Mouse (Mus musculus): ENCODE data around the gene Tnfrsf21. TPM values are rescaled to one million over a fixed set of nuclear protein-coding genes. Genes with fewer than 3 reads are reported as not detected.

The Tnfrsf21 gene
- polyA plus RNA-seq, 1 experiment from 2014 or later = 11.4 TPM

DNA sequence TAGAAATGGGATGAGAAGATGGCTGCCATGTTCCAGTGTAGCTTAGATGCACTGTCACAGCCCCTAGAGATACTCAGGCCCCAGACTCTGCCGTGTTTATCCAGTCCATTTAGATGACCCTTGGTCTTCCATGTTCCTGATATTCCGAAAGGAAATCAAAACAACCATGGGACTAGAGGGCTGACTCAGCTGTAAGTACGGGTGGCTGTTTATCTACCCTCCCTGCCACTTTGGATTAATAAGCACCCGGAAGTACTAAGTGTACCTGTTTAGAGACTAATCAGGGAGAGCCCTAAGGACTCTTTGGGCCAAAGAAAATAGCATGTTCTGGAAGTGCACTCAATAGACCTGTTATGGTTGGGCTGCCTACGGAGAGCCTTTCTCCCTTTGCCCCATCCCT lies 64.9 kb downstream of the Tnfrsf21 start:
- no peak for ATAC-seq (replicated peaks; ENCODE audit: extremely low read depth, insufficient read depth, low FRiP score)
- H3K27ac ChIP-seq (ENCODE audit: low read length) = no peak overlapping the region
- H3K4me2 ChIP-seq (ENCODE audit: low read depth, low read length) = no peak overlapping the region
- H3K27me3 ChIP-seq (ENCODE audit: control insufficient read depth, insufficient read depth, low read length) = no peaks in the 10 kb centered on the region
- H3K4me3 ChIP-seq (ENCODE audit: low read length) = no peak overlapping the region
- peaks cover 4% of the 10 kb centered on the region for H3K4me1 ChIP-seq (ENCODE audit: control insufficient read depth, insufficient read depth, low read length)
- H3K9me3 ChIP-seq (replicated peaks; ENCODE audit: control insufficient read depth, low read length) = no peaks in the 10 kb centered on the region
- no peak overlapping the region for H3K9ac ChIP-seq (ENCODE audit: low read length)
- no peaks in the 10 kb centered on the region for H3K36me3 ChIP-seq (ENCODE audit: control insufficient read depth, insufficient read depth)
- WGBS = 66% methylated on average over 5 of the region's 5 CpGs

DNA sequence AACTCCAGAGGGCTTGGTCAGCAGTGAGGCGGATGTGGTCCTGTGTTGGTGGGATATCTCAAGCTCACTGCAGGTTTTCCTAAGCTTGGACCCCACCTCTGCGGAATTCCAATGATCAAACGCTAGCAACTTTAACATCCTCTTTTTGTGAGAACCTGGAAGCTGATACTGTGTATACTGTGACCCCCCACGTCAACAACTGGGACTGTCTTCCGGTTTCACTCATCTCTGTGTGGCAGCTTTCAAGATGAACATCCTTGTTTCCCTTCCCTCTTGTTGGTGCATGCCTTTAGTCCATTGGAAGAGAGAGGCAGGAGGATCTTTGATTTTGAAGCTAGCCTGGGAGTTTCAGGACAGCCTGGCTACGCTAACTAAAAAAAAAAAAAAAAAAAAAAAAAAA lies 73.1 kb downstream of the Tnfrsf21 start:
- WGBS = 77% methylated on average over 6 of the region's 6 CpGs
- Histone ChIP-seq H3K4me2 (ENCODE audit: low read depth, low read length) (no peak overlapping the region), H3K9ac (ENCODE audit: low read length) (no peak overlapping the region), H3K27ac (ENCODE audit: low read length) (no peak overlapping the region), H3K27me3 (ENCODE audit: control insufficient read depth, insufficient read depth, low read length) (no peaks in the 10 kb centered on the region), H3K4me1 (ENCODE audit: control insufficient read depth, insufficient read depth, low read length) (peaks cover 2% of the 10 kb centered on the region; the same call in 1 of the 2 replicates), H3K4me3 (ENCODE audit: low read length) (no peak overlapping the region), H3K9me3 (replicated peaks; ENCODE audit: control insufficient read depth, low read length) (no peaks in the 10 kb centered on the region), H3K36me3 (ENCODE audit: control insufficient read depth, insufficient read depth) (no peaks in the 10 kb centered on the region)
- ATAC-seq (replicated peaks; ENCODE audit: extremely low read depth, insufficient read depth, low FRiP score) = no peak

DNA sequence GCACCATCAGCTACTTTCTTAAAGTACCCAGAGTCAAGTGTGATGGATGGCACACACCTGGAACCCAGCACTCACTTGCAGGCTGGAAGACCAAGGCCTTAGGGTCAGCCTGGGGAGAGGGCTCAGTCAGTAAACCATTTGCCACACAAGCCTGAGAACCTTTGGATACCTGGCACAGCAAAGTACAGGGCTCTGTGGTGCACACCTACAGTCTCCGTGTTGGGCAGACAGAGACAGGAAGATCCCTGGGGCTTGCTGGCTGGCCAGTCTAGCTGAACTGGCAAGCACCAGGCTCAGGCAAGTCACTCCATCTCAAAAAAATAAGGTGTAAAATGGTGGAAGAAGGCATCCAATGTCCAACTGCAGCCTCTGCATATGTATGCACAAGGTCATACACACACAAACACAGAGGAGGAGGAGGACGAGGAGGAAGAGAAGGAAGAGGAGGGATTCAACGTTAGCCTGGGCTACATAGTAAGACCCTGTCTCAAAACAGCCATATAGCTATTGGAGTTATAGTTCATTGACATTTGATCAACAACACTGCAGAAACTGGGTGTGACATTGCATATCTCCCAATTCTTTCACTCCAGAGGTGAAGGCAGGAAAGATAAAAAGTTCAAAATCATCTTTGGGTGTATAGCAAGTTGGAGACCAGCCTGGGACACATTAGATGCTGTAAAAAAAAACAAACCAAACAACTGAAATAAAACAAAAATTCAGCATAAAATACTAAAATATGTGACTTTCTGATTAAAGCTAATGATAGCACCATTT lies 74.8 kb downstream of the Tnfrsf21 start:
- no peak for ATAC-seq (replicated peaks; ENCODE audit: extremely low read depth, insufficient read depth, low FRiP score)
- H3K9me3 ChIP-seq (replicated peaks; ENCODE audit: control insufficient read depth, low read length) = no peaks in the 10 kb centered on the region
- H3K4me2 ChIP-seq (ENCODE audit: low read depth, low read length) = no peak overlapping the region
- H3K4me1 ChIP-seq (ENCODE audit: control insufficient read depth, insufficient read depth, low read length) = peaks cover 2% of the 10 kb centered on the region; the same call in 1 of the 2 replicates
- no peaks in the 10 kb centered on the region for H3K36me3 ChIP-seq (ENCODE audit: control insufficient read depth, insufficient read depth)
- H3K27me3 ChIP-seq (ENCODE audit: control insufficient read depth, insufficient read depth, low read length) = no peaks in the 10 kb centered on the region
- no peak overlapping the region for H3K27ac ChIP-seq (ENCODE audit: low read length)
- no peak overlapping the region for H3K4me3 ChIP-seq (ENCODE audit: low read length)
- H3K9ac ChIP-seq (ENCODE audit: low read length) = no peak overlapping the region
- WGBS = 90% methylated on average over 3 of the region's 3 CpGs

DNA sequence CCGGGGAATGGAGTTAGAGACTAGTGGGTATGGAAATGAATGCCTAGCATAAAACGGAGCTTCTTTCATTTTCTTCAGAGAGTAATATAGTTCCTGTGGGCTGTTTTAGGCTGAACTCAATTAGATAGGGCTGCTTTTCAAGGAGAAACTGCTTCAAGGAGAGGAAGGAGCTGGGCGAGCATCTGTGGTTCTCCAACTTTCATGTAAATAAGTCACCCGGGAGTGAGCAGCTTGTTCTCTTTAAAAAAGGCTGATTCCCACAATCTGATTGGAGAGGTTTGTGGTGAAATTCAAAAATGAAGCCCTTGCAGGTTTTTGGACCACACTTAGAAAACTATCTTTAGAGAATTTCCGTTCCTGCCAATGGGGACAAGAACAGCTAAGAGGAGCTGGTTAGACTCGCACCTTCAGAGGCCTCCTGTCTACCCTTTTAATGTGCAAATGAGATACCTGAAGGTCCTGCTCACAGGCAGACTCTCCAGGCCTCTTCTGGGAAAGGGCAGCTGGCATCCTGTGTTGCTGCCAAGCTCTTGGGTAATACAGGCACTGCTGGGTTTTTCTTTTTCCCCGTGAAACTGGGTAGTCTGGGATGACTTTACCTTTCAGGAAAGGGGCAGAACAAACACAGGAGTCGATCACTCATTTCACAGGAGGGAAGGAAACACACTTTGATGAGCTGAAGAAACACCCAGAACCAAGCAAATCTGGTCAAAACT lies 76.1 kb downstream of the Tnfrsf21 start:
- no peak overlapping the region for H3K9ac ChIP-seq (ENCODE audit: low read length)
- no peak for ATAC-seq (replicated peaks; ENCODE audit: extremely low read depth, insufficient read depth, low FRiP score)
- peaks cover 2% of the 10 kb centered on the region; the same call in 1 of the 2 replicates for H3K4me1 ChIP-seq (ENCODE audit: control insufficient read depth, insufficient read depth, low read length)
- H3K27ac ChIP-seq (ENCODE audit: low read length) = no peak overlapping the region
- H3K4me2 ChIP-seq (ENCODE audit: low read depth, low read length) = no peak overlapping the region
- H3K4me3 ChIP-seq (ENCODE audit: low read length) = no peak overlapping the region
- H3K27me3 ChIP-seq (ENCODE audit: control insufficient read depth, insufficient read depth, low read length) = no peaks in the 10 kb centered on the region
- H3K36me3 ChIP-seq (ENCODE audit: control insufficient read depth, insufficient read depth) = no peaks in the 10 kb centered on the region
- WGBS = 40% methylated on average over 8 of the region's 8 CpGs
- H3K9me3 ChIP-seq (replicated peaks; ENCODE audit: control insufficient read depth, low read length) = no peaks in the 10 kb centered on the region

DNA sequence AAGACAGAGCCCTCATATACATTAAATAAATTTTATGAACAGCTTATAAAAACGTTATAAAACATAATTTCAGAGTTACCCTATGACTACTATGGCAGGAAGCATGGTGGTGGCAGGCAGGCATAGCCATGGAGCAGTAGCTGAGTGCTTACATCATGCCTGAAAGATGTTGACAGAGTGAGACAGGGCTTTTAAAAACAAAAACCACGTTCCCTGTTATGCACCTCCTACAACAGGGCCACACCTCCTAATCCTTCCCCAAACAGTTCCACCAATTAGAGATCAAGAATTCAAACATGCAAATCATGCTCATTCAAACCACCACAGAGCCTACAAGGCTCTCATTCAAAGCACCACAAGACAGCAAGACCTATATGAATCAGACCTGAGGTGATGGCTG lies 77.9 kb downstream of the Tnfrsf21 start:
- no peak for ATAC-seq (replicated peaks; ENCODE audit: extremely low read depth, insufficient read depth, low FRiP score)

DNA sequence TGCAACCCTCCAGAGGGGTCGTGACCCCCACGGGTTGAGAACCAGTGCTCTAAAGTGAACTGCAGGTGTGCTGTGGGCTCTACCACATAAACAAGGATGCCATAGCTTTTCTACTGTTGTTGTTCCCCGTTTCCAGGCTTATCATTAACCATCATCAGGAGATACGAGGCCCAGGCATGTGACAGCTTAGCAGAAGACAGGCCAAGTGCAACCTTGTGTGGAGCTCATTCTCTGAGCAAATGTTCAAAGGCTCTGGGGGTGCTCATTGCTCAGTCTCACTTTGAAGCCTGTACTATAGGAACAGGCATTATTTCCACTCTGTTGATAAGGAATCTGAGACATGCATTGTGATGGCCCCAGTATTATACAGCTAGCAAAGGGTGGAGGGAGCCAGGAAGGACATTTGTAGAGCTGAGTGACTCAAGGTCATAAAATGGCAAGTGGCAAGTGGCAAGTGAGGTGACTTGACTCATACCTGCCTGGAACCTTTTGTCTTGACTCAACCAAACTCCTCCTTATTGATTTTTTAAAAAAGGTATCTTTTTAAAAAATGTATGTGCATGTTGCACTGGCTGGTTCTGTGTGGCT lies 80.8 kb downstream of the Tnfrsf21 start:
- no peaks in the 10 kb centered on the region for H3K36me3 ChIP-seq (ENCODE audit: control insufficient read depth, insufficient read depth)
- no peak overlapping the region for H3K4me3 ChIP-seq (ENCODE audit: low read length)
- no peak overlapping the region for H3K4me2 ChIP-seq (ENCODE audit: low read depth, low read length)
- ATAC-seq (replicated peaks; ENCODE audit: extremely low read depth, insufficient read depth, low FRiP score) = no peak
- no peaks in the 10 kb centered on the region for H3K9me3 ChIP-seq (replicated peaks; ENCODE audit: control insufficient read depth, low read length)
- H3K4me1 ChIP-seq (ENCODE audit: control insufficient read depth, insufficient read depth, low read length) = no peaks in the 10 kb centered on the region
- H3K27me3 ChIP-seq (ENCODE audit: control insufficient read depth, insufficient read depth, low read length) = no peaks in the 10 kb centered on the region
- H3K9ac ChIP-seq (ENCODE audit: low read length) = no peak overlapping the region
- 59% methylated on average over 4 of the region's 4 CpGs for WGBS
- H3K27ac ChIP-seq (ENCODE audit: low read length) = no peak overlapping the region

More for the DNA sequence above, 77.9 kb downstream of the Tnfrsf21 start:
- Histone ChIP-seq H3K4me3 (ENCODE audit: low read length) (no peak overlapping the region), H3K27me3 (ENCODE audit: control insufficient read depth, insufficient read depth, low read length) (no peaks in the 10 kb centered on the region), H3K9ac (ENCODE audit: low read length) (no peak overlapping the region), H3K36me3 (ENCODE audit: control insufficient read depth, insufficient read depth) (no peaks in the 10 kb centered on the region), H3K9me3 (replicated peaks; ENCODE audit: control insufficient read depth, low read length) (no peaks in the 10 kb centered on the region), H3K27ac (ENCODE audit: low read length) (no peak overlapping the region), H3K4me1 (ENCODE audit: control insufficient read depth, insufficient read depth, low read length) (peaks cover 2% of the 10 kb centered on the region; the same call in 1 of the 2 replicates), H3K4me2 (ENCODE audit: low read depth, low read length) (no peak overlapping the region)
- 31% methylated on average over 2 of the region's 2 CpGs for WGBS

DNA sequence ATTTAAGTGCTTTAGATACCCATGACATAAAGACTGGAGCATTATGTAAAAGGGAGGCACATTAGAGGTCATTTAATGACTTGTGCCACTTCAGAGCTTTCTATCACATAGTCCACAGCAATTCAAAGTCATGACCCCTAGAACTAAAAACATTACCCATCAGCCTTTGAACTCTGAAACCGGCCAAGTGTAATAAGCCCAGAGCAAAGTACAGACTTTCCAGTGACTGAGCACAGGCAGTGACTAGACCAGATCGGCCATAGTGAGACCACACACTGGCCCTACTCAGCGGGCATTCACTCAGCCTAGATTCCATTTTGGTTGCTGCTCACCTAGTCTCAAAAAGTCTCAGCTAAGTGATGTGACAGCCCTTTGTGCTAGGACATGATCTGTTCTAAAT lies 89.8 kb downstream of the Tnfrsf21 start:
- no peak for ATAC-seq (replicated peaks; ENCODE audit: extremely low read depth, insufficient read depth, low FRiP score)
- Histone ChIP-seq H3K4me2 (ENCODE audit: low read depth, low read length) (no peak overlapping the region), H3K4me3 (ENCODE audit: low read length) (no peak overlapping the region), H3K9me3 (replicated peaks; ENCODE audit: control insufficient read depth, low read length) (no peaks in the 10 kb centered on the region), H3K9ac (ENCODE audit: low read length) (no peak overlapping the region), H3K4me1 (ENCODE audit: control insufficient read depth, insufficient read depth, low read length) (no peaks in the 10 kb centered on the region), H3K27me3 (ENCODE audit: control insufficient read depth, insufficient read depth, low read length) (no peaks in the 10 kb centered on the region), H3K27ac (ENCODE audit: low read length) (no peak overlapping the region), H3K36me3 (ENCODE audit: control insufficient read depth, insufficient read depth) (no peaks in the 10 kb centered on the region)
- 85% methylated on average over 3 of the region's 3 CpGs for WGBS

DNA sequence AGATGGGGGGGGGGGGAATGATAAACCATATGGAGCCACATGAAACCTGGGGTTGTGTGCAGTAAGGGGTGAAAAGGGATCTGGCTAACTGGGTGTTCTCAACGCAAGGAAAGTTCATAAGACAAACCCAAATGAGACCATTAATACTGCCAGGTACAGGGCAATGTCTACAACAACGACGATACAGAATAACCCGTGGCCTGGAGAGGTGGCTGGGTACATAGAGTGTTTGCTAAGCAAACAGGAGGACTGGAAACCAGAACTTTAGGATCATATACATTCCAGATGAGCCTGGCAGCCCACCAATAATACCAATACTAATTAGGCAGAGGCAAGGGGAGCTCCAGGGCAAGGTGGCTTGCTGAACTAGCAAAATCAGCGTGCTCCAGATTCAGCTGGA lies 91.0 kb downstream of the Tnfrsf21 start:
- WGBS = 85% methylated on average over 5 of the region's 5 CpGs
- H3K36me3 ChIP-seq (ENCODE audit: control insufficient read depth, insufficient read depth) = no peaks in the 10 kb centered on the region
- no peaks in the 10 kb centered on the region for H3K9me3 ChIP-seq (replicated peaks; ENCODE audit: control insufficient read depth, low read length)
- no peak overlapping the region for H3K4me2 ChIP-seq (ENCODE audit: low read depth, low read length)
- H3K4me1 ChIP-seq (ENCODE audit: control insufficient read depth, insufficient read depth, low read length) = no peaks in the 10 kb centered on the region
- no peak for ATAC-seq (replicated peaks; ENCODE audit: extremely low read depth, insufficient read depth, low FRiP score)
- no peak overlapping the region for H3K27ac ChIP-seq (ENCODE audit: low read length)
- no peak overlapping the region for H3K9ac ChIP-seq (ENCODE audit: low read length)
- no peak overlapping the region for H3K4me3 ChIP-seq (ENCODE audit: low read length)
- H3K27me3 ChIP-seq (ENCODE audit: control insufficient read depth, insufficient read depth, low read length) = no peaks in the 10 kb centered on the region

DNA sequence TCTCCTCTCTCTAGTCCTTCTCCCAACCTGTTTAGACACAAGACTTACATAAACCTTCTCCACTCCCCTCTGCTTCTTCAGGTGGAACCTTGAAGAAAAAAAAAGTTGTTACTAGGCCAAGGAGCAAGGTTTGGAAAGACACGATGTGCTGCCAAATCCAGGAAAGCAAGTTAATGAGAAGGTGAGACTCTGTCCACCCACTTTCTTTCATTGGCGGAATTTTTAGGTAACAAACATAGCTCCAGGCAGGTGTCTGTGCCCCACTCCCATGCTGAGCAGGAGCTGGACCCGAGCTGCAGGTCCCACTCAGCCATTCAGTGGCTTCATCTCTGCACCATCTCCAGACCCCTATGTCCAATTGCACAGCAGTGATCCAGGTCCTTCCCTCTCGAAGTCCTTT lies 93.1 kb downstream of the Tnfrsf21 start:
- H3K9me3 ChIP-seq (replicated peaks; ENCODE audit: control insufficient read depth, low read length) = no peaks in the 10 kb centered on the region

More for the DNA sequence above, 93.1 kb downstream of the Tnfrsf21 start:
- Histone ChIP-seq H3K9ac (ENCODE audit: low read length) (no peak overlapping the region), H3K4me2 (ENCODE audit: low read depth, low read length) (no peak overlapping the region), H3K36me3 (ENCODE audit: control insufficient read depth, insufficient read depth) (no peaks in the 10 kb centered on the region), H3K4me1 (ENCODE audit: control insufficient read depth, insufficient read depth, low read length) (no peaks in the 10 kb centered on the region), H3K4me3 (ENCODE audit: low read length) (no peak overlapping the region), H3K27ac (ENCODE audit: low read length) (no peak overlapping the region), H3K27me3 (ENCODE audit: control insufficient read depth, insufficient read depth, low read length) (no peaks in the 10 kb centered on the region)
- no peak for ATAC-seq (replicated peaks; ENCODE audit: extremely low read depth, insufficient read depth, low FRiP score)
- 77% methylated on average over 4 of the region's 4 CpGs for WGBS

All from heart, embryonic 16.5 days (tissue).